Mouse (Mus musculus) embryonic facial prominence, embryonic 15.5 days (tissue): ENCODE results near the gene Xpo4. TPM values are rescaled to one million over a fixed set of nuclear protein-coding genes. Genes with fewer than 3 reads are reported as not detected.

Source experiments
- ATAC-seq: fragments of 200-750 bp; cut with Nextera tagmentation; 2 replicates; pipeline ENCODE4 v1.8.0; 2017; ENCODE audit warnings: low read depth, moderate TSS enrichment; ENCODE audit not compliant: insufficient number of reproducible peaks, low FRiP score, low TSS enrichment
- H3K27ac ChIP-seq: fragments of 300-500 bp; sonication (generic); replicated peaks from 2 replicates; pipeline ENCODE4 v1.5.1; 2015; ENCODE audit warnings: mild to moderate bottlenecking, inconsistent platforms
- H3K27me3 ChIP-seq: fragments of 300-500 bp; sonication (generic); 2 replicates; pipeline ENCODE4 v1.6.1; 2015; ENCODE audit warnings: inconsistent platforms
- H3K36me3 ChIP-seq: fragments of 300-500 bp; sonication (generic); 2 replicates; pipeline ENCODE4 v1.6.1; 2015; ENCODE audit warnings: mild to moderate bottlenecking, inconsistent platforms
- H3K4me1 ChIP-seq: fragments of 300-500 bp; sonication (generic); 2 replicates; pipeline ENCODE4 v1.6.1; 2015; ENCODE audit warnings: inconsistent platforms
- H3K4me2 ChIP-seq: fragments of 300-500 bp; sonication (generic); replicated peaks from 2 replicates; pipeline ENCODE4 v1.6.1; 2015; ENCODE audit warnings: mild to moderate bottlenecking, inconsistent platforms
- H3K4me3 ChIP-seq: fragments of 300-500 bp; sonication (generic); replicated peaks from 2 replicates; pipeline ENCODE4 v1.5.1; 2015; ENCODE audit warnings: mild to moderate bottlenecking, inconsistent platforms
- H3K9ac ChIP-seq: fragments of 300-500 bp; sonication (generic); 2 replicates; pipeline ENCODE4 v1.6.1; 2015; ENCODE audit warnings: inconsistent platforms
- H3K9me3 ChIP-seq: fragments of 300-500 bp; sonication (generic); replicated peaks from 2 replicates; pipeline ENCODE4 v1.6.1; 2016; ENCODE audit warnings: inconsistent platforms
- WGBS: fragments of 180-500 bp; shearing (Covaris S2); methylation state at CpG from one replicate; pipeline ENCODE4 v1.1.7; 2015; 5-methylcytosine and 5-hydroxymethylcytosine counted together
- polyA plus RNA-seq: library from polyadenylated mRNA; unstranded; fragments of >200 nt; fragmentation: Nextera tagmentation; extraction: Ambion mirVana; gene quantifications from 2 replicates; pipeline ENCODE4 v1.2.1, GENCODE M21; 2015

The Xpo4 gene
- polyA plus RNA-seq, 1 experiment from 2014 or later: 20.3 TPM

DNA sequence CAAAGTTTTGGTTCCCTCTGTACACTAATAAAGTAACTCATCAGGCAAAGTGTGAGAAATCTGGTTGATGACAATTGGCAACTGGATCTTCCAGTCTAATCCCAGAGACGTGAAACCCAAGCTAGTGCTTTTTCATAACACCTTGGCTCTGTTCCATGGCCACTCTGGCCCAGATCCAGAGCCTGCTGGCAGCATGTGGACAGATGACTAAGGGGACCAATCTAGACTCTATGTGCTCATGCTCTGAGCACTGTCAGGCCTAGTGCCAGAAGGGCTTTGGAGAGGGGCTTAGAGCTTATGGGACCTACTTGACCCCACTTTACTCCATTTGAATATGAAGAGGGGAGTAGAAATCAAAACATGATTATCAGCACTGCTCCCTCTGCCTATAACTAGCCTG lies 57.7 kb downstream of the Xpo4 start:
- Histone ChIP-seq H3K4me2 (no peak overlapping the region), H3K4me3 (no peak overlapping the region), H3K4me1 (peaks cover 6% of the 10 kb centered on the region), H3K27me3 (no peaks in the 10 kb centered on the region), H3K9me3 (no peaks in the 10 kb centered on the region), H3K9ac (no peak overlapping the region), H3K36me3 (peaks cover 15% of the 10 kb centered on the region), H3K27ac (peak overlapping the region; percentile 60; the same call in 1 of the 2 replicates)
- 3% methylated on average over 1 of the region's 1 CpGs for WGBS
- ATAC-seq: peak; percentile 85

GRCm38 (mm10) chr14:57606663-57607365 lies 58.4 kb downstream of the Xpo4 start:
- WGBS: 48% methylated on average over 8 of the region's 8 CpGs
- Histone ChIP-seq H3K4me1 (peaks cover 6% of the 10 kb centered on the region), H3K36me3 (peaks cover 21% of the 10 kb centered on the region), H3K4me3 (no peak overlapping the region), H3K4me2 (no peak overlapping the region), H3K27ac (no peak overlapping the region), H3K9ac (no peak overlapping the region), H3K9me3 (no peaks in the 10 kb centered on the region), H3K27me3 (no peaks in the 10 kb centered on the region)
- ATAC-seq: no peak

DNA sequence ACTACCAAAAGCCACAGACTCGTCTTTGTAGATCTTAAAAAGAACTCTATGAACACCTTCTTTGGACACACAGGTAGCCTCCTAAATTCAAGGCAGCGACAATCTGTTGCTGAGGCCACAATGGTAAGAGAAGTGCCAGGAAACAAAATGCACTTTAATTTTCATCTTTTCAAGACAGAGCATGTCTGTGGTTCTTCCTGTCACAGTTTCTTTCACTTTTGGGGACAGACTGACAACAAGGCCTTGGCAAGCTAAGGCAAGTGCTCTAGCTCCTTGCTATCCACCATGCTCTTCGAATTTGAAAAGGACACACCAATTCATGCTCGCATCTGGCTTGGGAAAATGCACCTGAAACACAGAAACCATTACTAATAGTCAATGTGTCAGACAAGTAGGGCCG lies 72.0 kb downstream of the Xpo4 start:
- H3K4me2 ChIP-seq: no peak overlapping the region
- H3K9me3 ChIP-seq: no peaks in the 10 kb centered on the region
- ATAC-seq: no peak
- peaks cover 68% of the 10 kb centered on the region for H3K36me3 ChIP-seq
- no peak overlapping the region for H3K4me3 ChIP-seq
- 92% methylated on average over 5 of the region's 5 CpGs for WGBS
- no peaks in the 10 kb centered on the region for H3K27me3 ChIP-seq
- no peak overlapping the region for H3K27ac ChIP-seq
- no peak overlapping the region for H3K9ac ChIP-seq
- H3K4me1 ChIP-seq: no peaks in the 10 kb centered on the region

DNA sequence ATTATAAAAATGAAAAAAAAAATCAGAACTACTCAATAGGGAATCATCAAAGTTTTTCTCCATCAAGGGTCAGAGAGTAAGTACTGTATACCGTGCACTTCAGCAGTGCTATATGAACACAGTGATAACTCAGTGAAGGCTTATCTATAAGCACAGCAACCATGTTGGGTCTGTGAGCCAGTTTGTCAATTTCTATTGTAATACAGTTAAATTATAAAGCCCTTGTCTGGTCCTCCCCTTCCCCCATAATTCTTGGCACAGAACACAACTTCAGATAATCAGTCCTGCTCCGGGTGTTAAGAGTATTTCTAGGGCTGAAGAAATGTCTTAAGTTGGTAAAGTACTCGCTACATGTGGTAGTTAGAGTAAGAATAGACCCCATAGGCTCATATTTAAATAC lies 73.4 kb downstream of the Xpo4 start:
- 91% methylated on average over 3 of the region's 3 CpGs for WGBS
- no peak for ATAC-seq
- Histone ChIP-seq H3K9me3 (no peaks in the 10 kb centered on the region), H3K36me3 (peaks cover 59% of the 10 kb centered on the region), H3K4me2 (no peak overlapping the region), H3K4me3 (no peak overlapping the region), H3K9ac (no peak overlapping the region), H3K27ac (no peak overlapping the region), H3K4me1 (no peaks in the 10 kb centered on the region), H3K27me3 (no peaks in the 10 kb centered on the region)

- no peak overlapping the region for H3K4me3 ChIP-seq
- no peaks in the 10 kb centered on the region for H3K27me3 ChIP-seq
- H3K9me3 ChIP-seq: no peaks in the 10 kb centered on the region
- H3K4me2 ChIP-seq: no peak overlapping the region
- no peak for ATAC-seq
- WGBS: 98% methylated on average over 2 of the region's 2 CpGs
- H3K36me3 ChIP-seq: peaks cover 21% of the 10 kb centered on the region
- no peak overlapping the region for H3K27ac ChIP-seq
- no peak overlapping the region for H3K9ac ChIP-seq
- H3K4me1 ChIP-seq: no peaks in the 10 kb centered on the region
These were observed 88.7 kb downstream of the Xpo4 start for GRCm38 (mm10) chr14:57576364-57577060.

- no peak for ATAC-seq
- Histone ChIP-seq H3K4me3 (no peak overlapping the region), H3K4me1 (peaks cover 5% of the 10 kb centered on the region), H3K36me3 (peaks cover 12% of the 10 kb centered on the region), H3K27ac (no peak overlapping the region), H3K27me3 (no peaks in the 10 kb centered on the region), H3K4me2 (no peak overlapping the region), H3K9me3 (no peaks in the 10 kb centered on the region), H3K9ac (no peak overlapping the region)
- 86% methylated on average over 6 of the region's 6 CpGs for WGBS
These were observed 90.2 kb downstream of the Xpo4 start for GRCm38 (mm10) chr14:57574792-57575587.

- Histone ChIP-seq H3K9ac (peak within 1 kb of the TSS; percentile 64), H3K27me3 (no peaks in the 10 kb centered on the region), H3K4me1 (peaks cover 5% of the 10 kb centered on the region), H3K9me3 (no peaks in the 10 kb centered on the region), H3K36me3 (peaks cover 5% of the 10 kb centered on the region), H3K4me2 (peak within 1 kb of the TSS; percentile 59), H3K4me3 (peak within 1 kb of the TSS; percentile 72), H3K27ac (peak within 1 kb of the TSS; percentile 81)
- 7% methylated on average over 35 of the region's 35 CpGs for WGBS
- ATAC-seq: peak; percentile 98
These were observed 93.8 kb downstream of the Xpo4 start, which contains the start of gene Eef1akmt1 for GRCm38 (mm10) chr14:57571155-57572133. Gene Eef1akmt1, minus strand, starts transcription at chr14:57571612.

- Histone ChIP-seq H3K4me2 (no peak overlapping the region), H3K36me3 (0 out of 2 replicates have a peak, but pooled peaks cover 6% of the 10 kb centered on the region), H3K9ac (no peak overlapping the region), H3K4me1 (peaks cover 2% of the 10 kb centered on the region), H3K4me3 (no peak overlapping the region), H3K27me3 (no peaks in the 10 kb centered on the region), H3K9me3 (no peaks in the 10 kb centered on the region), H3K27ac (no peak overlapping the region)
- no peak for ATAC-seq
- 85% methylated on average over 6 of the region's 6 CpGs for WGBS
These were observed 99.6 kb downstream of the Xpo4 start for GRCm38 (mm10) chr14:57565626-57566025.

DNA sequence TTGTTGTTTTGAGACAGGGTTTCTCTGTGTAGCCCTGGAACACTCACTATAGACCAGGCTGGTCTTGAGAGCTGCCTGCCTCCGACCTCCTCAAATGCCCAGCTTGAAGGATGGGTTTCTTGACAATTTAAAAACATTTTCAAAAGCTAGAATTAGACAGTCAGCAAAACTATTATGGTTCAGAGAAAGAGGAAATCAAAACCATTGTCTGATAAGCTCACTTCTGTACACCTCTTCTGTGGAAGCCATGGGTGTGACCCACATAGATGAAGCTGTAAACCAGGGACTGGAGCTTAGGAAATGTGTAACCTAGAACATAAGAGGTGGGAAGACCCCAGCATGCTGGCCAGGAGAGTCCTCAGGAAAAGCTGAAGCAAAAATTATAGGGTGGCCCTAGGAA lies 108.3 kb downstream of the Xpo4 start:
- WGBS: 89% methylated on average over 1 of the region's 1 CpGs
- Histone ChIP-seq H3K9ac (no peak overlapping the region), H3K4me3 (no peak overlapping the region), H3K9me3 (no peaks in the 10 kb centered on the region), H3K27ac (no peak overlapping the region), H3K27me3 (no peaks in the 10 kb centered on the region), H3K4me2 (no peak overlapping the region), H3K36me3 (no peaks in the 10 kb centered on the region), H3K4me1 (no peaks in the 10 kb centered on the region)
- ATAC-seq: no peak

DNA sequence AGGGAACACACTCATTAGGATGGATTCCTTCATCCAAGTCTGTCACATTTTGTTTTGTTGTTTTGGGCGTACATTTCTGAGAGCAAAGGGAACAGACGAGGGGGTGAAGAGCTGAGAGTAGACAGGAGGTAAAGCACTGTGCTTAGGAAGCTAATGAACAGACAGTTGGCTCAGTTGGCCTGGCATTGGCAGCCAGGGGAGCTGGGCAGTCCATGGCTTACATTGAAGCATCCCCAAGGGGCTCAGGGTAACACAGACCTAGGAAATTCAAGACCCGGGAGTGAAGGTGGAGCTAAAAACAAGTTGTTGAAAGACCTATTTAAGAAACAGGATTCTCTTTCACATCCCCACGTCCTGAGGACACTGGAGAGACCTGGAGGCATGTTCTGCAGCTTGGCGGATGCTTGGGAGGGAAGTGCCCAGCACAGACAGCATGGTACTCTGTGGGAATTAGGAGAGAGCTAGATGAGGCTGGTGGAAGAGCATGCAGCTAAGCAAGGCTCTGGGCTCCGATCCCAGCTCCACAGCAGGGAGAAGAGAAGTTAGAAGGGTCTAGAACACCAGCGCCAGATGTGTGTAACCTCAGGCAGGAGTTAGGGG lies 109.7 kb downstream of the Xpo4 start:
- Histone ChIP-seq H3K27ac (no peak overlapping the region), H3K4me3 (no peak overlapping the region), H3K4me1 (no peaks in the 10 kb centered on the region), H3K27me3 (no peaks in the 10 kb centered on the region), H3K9ac (no peak overlapping the region), H3K36me3 (no peaks in the 10 kb centered on the region), H3K4me2 (no peak overlapping the region), H3K9me3 (no peaks in the 10 kb centered on the region)
- ATAC-seq: no peak
- 78% methylated on average over 7 of the region's 7 CpGs for WGBS
